Mouse (Mus musculus) cerebellum, postnatal 4 days (tissue): ENCODE data around the gene Smim8.
A peak's percentile ranks its signal among the peaks of the same experiment; 100 is the strongest.
"Not testable (repeated sequence)": the region's sequence is repeated elsewhere in the genome, so short reads cannot be mapped to it uniquely, and the experiment has no call there.

Experiments
- DNase-seq, 2 experiments: peaks; one replicate each; pipeline ENCODE4 v3.0.0; 2022; ENCODE audit warnings: low spot score in 2 of 2, mixed read lengths in 1 of 2

Gene Smim8

GRCm38 (mm10) chr4:34777677-34778527 is at the start of gene Smim8:
Smim8 (minus strand) TSS chr4:34778423.
- peak; percentile 92 to 96 for DNase-seq

DNA sequence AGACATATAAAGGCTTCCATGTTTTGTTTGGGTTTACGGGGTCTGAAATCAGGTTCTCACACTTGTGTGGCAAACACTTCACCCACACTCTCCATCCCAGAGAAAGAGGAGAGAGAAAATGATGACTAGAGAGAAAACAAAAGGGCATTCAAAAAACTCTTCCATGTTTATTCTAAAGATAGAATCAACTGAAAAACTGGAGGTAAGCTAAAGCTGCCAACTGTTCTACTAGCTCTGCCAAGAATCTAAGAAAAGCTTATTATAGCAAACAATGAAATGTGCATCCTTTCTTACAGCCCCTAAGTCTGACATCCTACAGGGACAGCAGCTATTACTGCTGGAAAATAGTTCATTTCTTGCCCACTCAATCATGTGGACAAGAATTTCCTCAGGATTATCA is 45.7 kb upstream of the Smim8 start:
- DNase-seq, result no peak

DNA sequence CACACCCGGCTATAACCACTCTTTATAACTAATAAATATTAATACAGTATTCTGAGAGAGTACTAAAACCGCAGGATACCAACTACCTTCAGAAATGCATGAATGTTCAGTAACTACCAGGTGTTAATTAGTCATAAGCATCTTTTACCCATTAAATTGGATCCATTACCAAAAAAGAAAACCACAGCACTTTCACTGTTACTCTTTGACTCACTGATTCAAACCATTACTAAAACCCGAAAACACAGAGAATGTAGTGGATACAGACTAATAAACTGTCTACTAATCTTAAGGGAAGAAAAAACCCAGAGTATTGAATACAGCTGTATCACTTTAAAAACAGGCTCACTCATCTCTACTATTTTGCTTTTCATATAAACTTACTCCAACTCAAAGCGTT is 41.7 kb upstream of the Smim8 start:
- DNase-seq, result no peak

- no peak for DNase-seq
Measured at GRCm38 (mm10) chr4:34801166-34802034, 23.2 kb upstream of the Smim8 start.

- DNase-seq, result no peak
Measured at GRCm38 (mm10) chr4:34798005-34798404, 19.8 kb upstream of the Smim8 start.

DNA sequence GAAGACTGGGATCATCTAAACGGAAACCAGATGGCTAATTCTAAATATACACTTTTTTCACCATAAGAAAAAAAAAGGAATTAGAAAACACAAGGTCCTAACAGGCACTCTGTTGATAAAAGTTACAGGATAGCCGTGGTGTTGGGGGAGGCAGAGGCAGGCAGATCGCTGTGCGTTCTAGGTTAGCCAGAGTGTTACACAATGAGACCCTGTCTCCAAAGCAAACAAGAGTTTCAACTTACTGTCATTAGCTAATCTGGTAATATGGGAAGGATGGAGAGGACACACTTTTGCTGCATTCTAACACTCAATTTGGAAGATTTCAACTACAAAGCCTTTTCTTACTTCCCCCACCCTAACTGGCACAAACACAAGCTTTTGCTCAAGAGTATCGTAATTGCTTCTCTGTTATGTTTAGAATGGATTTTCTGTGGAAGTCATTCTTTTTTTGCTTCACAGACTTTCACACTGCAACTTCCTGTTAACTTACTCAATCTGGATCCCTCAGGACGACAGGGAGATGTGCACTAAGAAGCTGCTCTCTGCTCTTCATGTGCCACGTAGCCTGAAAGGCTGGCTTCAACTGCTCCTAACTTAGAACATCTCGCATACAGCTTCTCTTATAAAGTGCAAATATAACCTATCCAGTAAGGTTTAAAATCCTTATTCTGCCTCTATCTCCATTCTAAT is 19.2 kb upstream of the Smim8 start:
- DNase-seq, result no peak

DNA sequence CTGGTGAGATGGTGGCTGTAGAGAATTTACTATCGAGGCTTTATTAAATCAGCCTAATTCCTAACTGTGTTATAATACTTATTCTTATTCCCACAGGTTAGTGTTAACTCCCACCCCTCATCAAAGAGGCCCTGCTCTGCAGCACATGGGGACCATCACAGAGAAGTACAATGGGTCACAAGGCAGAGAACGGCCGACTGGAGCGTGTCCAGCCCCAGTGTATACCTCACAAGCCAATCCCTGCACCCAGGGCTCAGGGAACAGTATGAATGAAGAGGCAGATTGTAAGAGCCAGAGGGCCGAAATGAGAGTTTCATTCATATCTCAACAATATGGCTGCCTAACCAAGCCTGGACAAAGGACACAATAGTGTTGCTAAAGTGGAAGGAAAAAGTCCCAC is 18.1 kb upstream of the Smim8 start:
- DNase-seq, result no peak

DNA sequence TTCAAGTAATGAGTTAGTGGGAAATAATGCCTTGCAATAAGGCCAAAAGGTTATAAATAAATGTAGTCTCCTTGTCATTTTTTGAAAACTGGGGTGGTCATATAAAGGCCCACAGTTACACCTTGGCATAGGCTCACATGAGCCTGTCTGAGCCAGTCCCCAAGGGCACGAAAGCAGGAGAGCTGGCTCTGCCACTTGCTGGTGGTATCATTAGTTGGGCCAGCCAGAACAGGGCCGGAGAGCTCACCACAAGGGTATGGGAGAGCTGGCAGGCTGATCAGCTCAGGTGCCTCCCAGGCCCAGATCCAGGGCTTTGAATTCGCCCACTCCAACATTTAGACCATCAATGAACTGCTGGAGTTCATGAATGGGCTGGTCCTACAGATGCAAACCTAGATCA is 8.3 kb upstream of the Smim8 start:
- DNase-seq, result no peak

DNA sequence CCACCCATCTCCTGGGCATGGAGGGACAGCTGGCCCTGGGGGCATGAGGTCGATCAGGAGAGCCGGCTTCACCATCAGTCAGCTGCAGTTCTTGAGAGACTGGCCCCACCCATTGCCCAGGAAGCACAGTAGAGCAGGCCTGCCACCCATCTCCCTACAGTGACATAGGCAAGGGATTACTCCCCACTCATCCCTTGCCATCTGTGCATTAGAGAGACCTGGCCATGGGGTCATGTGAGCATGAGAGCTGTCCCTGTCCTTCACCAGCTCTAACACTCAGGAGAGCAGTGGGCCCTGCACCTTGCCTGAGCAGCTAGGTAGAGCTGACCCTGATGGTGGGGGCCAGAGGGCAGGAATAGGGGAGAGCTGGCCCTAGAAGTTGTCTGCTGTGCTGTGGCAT is 7.4 kb upstream of the Smim8 start:
- DNase-seq, result no peak

GRCm38 (mm10) chr4:34784865-34785264 is 6.6 kb upstream of the Smim8 start:
- DNase-seq, result no peak

DNA sequence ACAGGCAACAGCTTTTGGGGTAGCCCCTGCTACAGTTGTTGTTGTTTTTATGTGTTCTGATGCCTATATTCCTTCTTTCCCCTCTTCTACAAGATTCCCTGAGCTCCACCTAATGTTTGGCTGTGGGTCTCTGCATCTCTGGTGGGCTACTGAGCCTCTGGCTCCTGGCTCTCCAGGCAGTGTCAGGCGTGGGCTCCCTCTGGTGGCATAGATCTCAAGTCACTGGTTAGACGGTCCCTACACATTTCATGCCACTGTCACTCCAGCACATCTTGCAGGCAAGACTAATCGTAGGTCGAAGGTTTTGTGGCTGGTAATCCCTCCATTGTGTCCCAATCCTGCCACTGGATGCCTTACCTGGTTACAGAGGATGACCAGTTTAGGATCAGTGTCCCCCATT is 4.5 kb upstream of the Smim8 start:
- DNase-seq, result peak in 1 of 2 experiments; percentile 17

DNA sequence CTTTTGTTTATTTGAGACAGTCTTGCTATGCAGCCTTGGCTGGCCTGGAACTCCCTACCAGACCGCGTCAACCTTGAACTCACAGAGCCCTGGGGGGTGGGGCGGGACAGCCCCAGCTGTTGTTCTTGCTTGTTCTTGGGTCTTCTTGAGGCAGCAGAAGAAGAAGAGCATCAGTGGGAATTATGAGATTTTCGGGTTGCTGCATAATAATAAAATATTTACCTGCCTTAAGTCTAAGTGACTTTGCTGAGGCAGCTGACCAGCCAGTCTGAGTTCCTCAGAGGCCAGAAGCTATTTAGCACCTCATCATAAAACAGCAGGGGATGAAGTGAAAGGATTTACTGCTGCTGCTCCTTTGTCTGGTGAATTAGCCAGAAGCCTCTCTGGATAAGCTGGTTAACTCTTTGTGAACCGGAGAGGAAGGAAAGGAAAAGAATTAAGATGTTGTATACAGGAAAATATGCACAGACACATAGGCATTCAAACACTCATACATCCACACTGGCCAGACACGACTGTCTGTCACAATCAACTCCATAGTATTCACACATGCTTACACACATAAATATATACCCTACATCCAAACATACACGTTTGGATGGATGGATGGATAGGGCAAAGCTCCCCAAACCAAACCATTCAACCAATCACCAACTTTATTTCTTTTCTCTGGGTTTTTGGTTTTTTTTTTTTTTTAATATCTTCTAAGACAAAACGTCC is 6.4 kb downstream of the Smim8 start:
- DNase-seq, result no peak

DNA sequence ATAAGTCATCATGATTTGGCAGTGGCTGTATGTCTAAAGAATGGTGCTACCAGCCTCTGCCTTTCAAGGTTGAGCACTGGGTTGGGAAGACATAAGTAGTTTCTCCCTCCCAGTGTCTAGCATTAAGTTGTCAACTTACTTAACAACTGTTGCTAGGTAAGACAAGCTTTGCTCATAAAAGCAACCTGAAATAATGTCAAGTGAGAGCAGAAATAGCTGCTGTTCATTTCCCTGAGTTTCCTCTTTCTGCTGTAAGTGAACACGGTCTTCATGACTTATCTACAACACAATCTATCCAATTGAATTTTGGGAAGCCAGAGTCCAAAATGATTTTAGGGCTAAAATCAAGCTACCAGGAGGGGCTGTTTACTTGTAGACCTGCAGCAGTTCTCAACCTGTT is 22.1 kb downstream of the Smim8 start, which contains the start of gene Gm136:
Gene Gm136 (minus strand): TSS at position 101 of the 400 bp plus-strand sequence.
- no peak for DNase-seq

- no peak for DNase-seq
Measured at GRCm38 (mm10) chr4:34749236-34749635, 29.0 kb downstream of the Smim8 start.

DNA sequence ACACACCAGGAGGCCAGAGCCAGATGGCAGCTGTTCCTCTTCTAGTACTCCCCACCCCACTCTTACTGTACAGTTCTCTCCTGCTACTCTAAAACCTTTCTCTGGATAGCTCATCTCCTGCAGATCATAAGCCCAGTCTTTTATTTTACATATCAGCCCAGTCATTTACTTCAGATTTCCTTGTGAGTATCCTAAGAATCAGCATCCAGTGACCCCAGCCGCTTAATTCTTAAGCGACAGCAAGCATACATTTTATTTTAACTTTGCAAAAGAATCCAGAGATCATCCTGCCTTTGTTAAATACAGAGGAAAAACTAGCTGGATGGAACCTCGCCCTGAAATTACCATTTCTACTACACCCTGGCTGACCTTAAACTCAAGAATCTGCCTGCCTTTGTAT is 43.8 kb downstream of the Smim8 start:
- no peak for DNase-seq

DNA sequence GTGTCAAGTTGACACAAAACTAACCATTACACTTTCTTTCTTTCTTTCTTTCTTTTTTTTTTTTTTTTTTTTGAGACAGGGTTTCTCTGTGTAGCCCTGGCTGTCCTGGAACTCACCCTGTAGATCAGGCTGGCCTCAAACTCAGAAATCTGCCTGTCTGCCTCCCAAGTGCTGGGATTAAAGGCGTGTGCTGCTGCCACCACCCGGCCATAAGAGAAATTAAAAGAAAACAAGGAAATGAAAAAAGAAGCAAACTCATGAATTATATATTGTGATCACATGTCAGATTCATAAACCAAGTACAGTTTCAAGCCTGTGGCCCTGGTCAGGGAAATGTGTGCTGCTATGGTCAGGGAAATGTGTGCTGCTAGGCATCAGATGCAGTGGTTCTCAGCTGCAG is 44.8 kb downstream of the Smim8 start:
- not testable (repeated sequence) for DNase-seq

- peak in 1 of 2 experiments; percentile 47 for DNase-seq
Measured at GRCm38 (mm10) chr4:34729851-34730341, 48.3 kb downstream of the Smim8 start, which contains the start of gene Cfap206. Cfap206 (minus strand) TSS chr4:34730206.

GRCm38 (mm10) chr4:34725710-34726109 is 52.5 kb downstream of the Smim8 start:
- not testable (repeated sequence) for DNase-seq

DNA sequence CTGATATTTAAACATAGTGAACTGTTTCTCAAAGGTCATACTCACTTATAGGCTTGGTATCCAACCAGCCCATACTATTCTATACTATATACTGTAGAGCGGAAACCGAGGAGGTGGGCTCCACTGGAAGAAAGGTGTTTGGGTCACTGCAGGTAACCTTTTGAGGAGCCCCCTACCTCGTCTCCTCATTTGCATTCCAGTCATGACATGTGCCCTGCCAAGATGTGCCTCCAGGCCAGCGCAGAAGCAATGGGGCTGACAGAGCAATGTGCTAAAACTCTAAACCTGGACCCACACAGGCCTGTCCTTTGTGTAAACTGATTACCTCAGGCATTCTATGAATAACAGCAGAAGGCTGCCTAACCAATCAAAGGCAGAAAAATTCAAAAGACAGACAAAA is 53.9 kb downstream of the Smim8 start:
- no peak for DNase-seq

GRCm38 (mm10) chr4:34723186-34723585 is 55.0 kb downstream of the Smim8 start:
- DNase-seq, result no peak
